Mouse (Mus musculus) midbrain, embryonic 12.5 days (tissue): ENCODE measurements around the gene Ak6. TPM values are rescaled to one million over a fixed set of nuclear protein-coding genes. Genes with fewer than 3 reads are reported as not detected.

ENCODE experiments used
- ATAC-seq: fragments of 200-750 bp; cut with Nextera tagmentation; 2 replicates; pipeline ENCODE4 v1.8.0; 2017; ENCODE audit warnings: low read depth, moderate TSS enrichment, moderate library complexity; ENCODE audit not compliant: low FRiP score
- H3K27ac ChIP-seq: fragments of 300-500 bp; sonication (generic); replicated peaks from 2 replicates; pipeline ENCODE4 v1.5.1; 2016; ENCODE audit warnings: mild to moderate bottlenecking
- H3K27me3 ChIP-seq: fragments of 300-500 bp; sonication (generic); 2 replicates; pipeline ENCODE4 v1.6.1; 2016; ENCODE audit warnings: mild to moderate bottlenecking
- H3K36me3 ChIP-seq: fragments of 300-500 bp; sonication (generic); 2 replicates; pipeline ENCODE4 v1.6.1; 2016
- H3K4me1 ChIP-seq: fragments of 300-500 bp; sonication (generic); 2 replicates; pipeline ENCODE4 v1.6.1; 2016
- H3K4me2 ChIP-seq: fragments of 300-500 bp; sonication (generic); replicated peaks from 2 replicates; pipeline ENCODE4 v1.6.1; 2016; ENCODE audit warnings: mild to moderate bottlenecking, moderate library complexity
- H3K4me3 ChIP-seq: fragments of 300-500 bp; sonication (generic); 2 replicates; pipeline ENCODE4 v1.5.1; 2016; ENCODE audit warnings: mild to moderate bottlenecking
- H3K9ac ChIP-seq: fragments of 300-500 bp; sonication (generic); replicated peaks from 2 replicates; pipeline ENCODE4 v1.6.1; 2016; ENCODE audit warnings: mild to moderate bottlenecking, moderate library complexity
- H3K9me3 ChIP-seq: fragments of 300-500 bp; sonication (generic); 2 replicates; pipeline ENCODE4 v1.6.1; 2016; ENCODE audit warnings: mild to moderate bottlenecking
- WGBS: fragments of 180-500 bp; shearing (Covaris S2); methylation state at CpG from one replicate; pipeline ENCODE4 v1.1.7; 2016; 5-methylcytosine and 5-hydroxymethylcytosine counted together
- polyA plus RNA-seq: library from polyadenylated mRNA; unstranded; fragments of >200 nt; fragmentation: Nextera tagmentation; extraction: Ambion mirVana; gene quantifications from 2 replicates; pipeline ENCODE4 v1.2.1, GENCODE M21; 2016

Gene Ak6
- polyA plus RNA-seq, 1 experiment from 2014 or later: 292 TPM

DNA sequence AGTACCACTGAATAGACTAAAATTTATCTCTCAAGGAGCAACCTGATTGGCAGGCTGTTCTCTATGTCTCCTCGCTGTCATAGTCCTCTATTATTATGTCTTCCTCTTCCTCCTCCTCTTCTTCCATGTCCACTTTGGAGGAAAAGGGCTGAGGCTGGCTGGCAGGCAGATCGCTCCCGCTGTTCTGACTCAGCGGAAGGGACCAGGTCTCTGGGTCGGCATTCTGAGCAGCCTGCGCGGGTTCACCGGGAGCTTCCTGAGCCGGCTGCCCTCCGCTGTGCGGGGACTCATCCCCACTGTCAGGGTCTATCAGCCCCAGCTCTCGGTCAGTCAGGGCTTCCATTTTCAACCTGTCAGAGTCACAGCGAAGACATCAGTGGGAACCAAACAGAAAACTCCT is 33.2 kb upstream of the Ak6 start:
- WGBS: 81% methylated on average over 13 of the region's 13 CpGs
- ATAC-seq: no peak
- H3K9ac ChIP-seq: no peak overlapping the region

DNA sequence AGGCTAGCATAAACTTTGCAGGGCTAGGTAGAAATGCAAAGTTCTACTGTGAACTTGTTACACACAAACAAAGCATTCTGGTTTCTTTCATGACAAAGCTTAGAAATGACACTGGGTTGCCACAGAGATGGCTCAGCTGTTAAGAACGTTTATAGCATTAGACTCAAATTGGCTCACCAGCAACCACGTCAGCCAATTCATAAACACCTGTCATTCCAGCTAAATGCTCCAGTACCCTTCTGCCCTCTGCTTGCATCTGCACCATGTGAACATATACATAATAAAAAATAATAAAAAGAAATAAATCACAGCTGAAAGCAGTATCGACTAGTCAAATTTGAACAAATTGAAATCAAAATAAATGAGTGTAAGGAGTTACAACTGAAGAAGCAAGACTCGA is 28.5 kb upstream of the Ak6 start:
- Histone ChIP-seq H3K27ac (no peak overlapping the region), H3K27me3 (peaks cover 6% of the 10 kb centered on the region), H3K4me3 (no peak overlapping the region), H3K36me3 (peaks cover 70% of the 10 kb centered on the region), H3K9me3 (no peaks in the 10 kb centered on the region), H3K4me1 (no peaks in the 10 kb centered on the region), H3K4me2 (no peak overlapping the region), H3K9ac (no peak overlapping the region)
- ATAC-seq: no peak
- WGBS: 92% methylated on average over 4 of the region's 4 CpGs

More for the DNA sequence above, 33.2 kb upstream of the Ak6 start:
- peaks cover 36% of the 10 kb centered on the region for H3K36me3 ChIP-seq
- peaks cover 21% of the 10 kb centered on the region for H3K27me3 ChIP-seq
- H3K4me2 ChIP-seq: no peak overlapping the region
- no peaks in the 10 kb centered on the region for H3K9me3 ChIP-seq
- peaks cover 7% of the 10 kb centered on the region for H3K4me1 ChIP-seq
- no peak overlapping the region for H3K27ac ChIP-seq
- no peak overlapping the region for H3K4me3 ChIP-seq

- Histone ChIP-seq H3K27me3 (no peaks in the 10 kb centered on the region), H3K4me3 (no peak overlapping the region), H3K36me3 (peaks cover 62% of the 10 kb centered on the region), H3K9ac (no peak overlapping the region), H3K4me1 (no peaks in the 10 kb centered on the region), H3K4me2 (no peak overlapping the region), H3K9me3 (no peaks in the 10 kb centered on the region), H3K27ac (no peak overlapping the region)
- no peak for ATAC-seq
- WGBS: 98% methylated on average over 3 of the region's 3 CpGs
Measured at GRCm38 (mm10) chr13:100634106-100634691, 16.6 kb upstream of the Ak6 start.

DNA sequence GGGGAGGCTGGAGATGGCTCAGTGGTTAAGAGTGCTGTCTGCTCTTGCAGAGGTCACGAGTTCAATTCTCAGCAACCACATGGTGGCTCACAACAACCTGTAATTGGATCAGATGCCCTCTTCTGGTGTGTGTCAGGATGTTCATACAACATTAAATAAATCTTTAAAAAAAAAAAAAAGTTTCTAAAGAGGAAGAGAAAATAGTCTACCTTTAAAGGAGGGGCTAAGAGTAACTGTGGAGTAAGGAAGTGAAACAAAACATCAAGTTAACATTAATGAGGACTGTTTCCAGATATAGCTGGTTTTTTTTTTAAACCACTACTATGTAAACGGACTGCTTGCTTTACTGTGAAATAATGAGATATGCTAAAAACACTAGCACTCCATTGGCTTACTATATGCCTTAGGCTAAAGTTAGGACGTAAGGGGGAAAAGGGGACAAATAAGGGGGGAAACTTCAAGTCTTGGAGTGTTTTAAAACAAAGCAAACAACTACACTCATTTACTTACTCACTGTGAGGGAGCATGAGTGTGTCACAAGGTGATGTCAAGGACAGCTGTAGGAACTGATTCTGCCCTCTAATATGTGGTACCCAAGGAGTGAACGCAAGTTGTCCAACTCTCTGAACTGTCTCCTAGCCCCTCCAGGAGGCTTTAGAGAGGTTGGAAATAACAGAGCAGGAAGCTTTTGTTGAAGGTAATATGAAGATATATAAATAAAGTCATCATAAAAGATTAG is 8.1 kb upstream of the Ak6 start:
- Histone ChIP-seq H3K4me3 (no peak overlapping the region), H3K4me2 (no peak overlapping the region), H3K9me3 (no peaks in the 10 kb centered on the region), H3K27me3 (no peaks in the 10 kb centered on the region), H3K9ac (no peak overlapping the region), H3K36me3 (peaks cover 74% of the 10 kb centered on the region), H3K27ac (no peak overlapping the region), H3K4me1 (no peaks in the 10 kb centered on the region)
- WGBS: 94% methylated on average over 4 of the region's 4 CpGs
- no peak for ATAC-seq

DNA sequence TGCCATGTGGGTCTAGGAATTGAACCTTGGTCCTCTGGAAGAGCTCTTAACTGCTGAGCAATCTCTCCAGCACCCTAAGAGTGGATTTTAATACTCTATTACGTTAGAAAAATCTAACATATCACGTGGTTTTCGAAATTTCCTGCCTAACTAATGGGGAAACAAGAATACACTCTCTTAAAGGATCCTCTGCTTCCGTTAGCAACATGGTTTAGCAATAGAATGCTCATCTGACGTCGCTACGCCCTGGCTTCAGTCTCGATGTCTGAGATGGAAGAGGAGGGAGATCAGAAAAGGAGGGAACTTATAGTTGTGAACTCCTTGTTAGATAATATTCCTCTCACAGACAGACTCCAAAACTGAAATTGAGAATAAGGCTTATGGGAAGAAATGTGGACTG is 2.6 kb upstream of the Ak6 start:
- Histone ChIP-seq H3K9ac (no peak overlapping the region), H3K27ac (no peak overlapping the region), H3K4me2 (no peak overlapping the region), H3K9me3 (no peaks in the 10 kb centered on the region), H3K36me3 (peaks cover 40% of the 10 kb centered on the region), H3K4me1 (peaks cover 12% of the 10 kb centered on the region), H3K27me3 (no peaks in the 10 kb centered on the region), H3K4me3 (no peak overlapping the region)
- 96% methylated on average over 8 of the region's 8 CpGs for WGBS
- no peak for ATAC-seq

- Histone ChIP-seq H3K27me3 (no peaks in the 10 kb centered on the region), H3K27ac (peak within 1 kb of the TSS; percentile 96), H3K9ac (peak within 1 kb of the TSS; percentile 86), H3K4me1 (peaks cover 12% of the 10 kb centered on the region), H3K9me3 (no peaks in the 10 kb centered on the region), H3K36me3 (peaks cover 13% of the 10 kb centered on the region), H3K4me3 (peak within 1 kb of the TSS; percentile 89), H3K4me2 (peak within 1 kb of the TSS; percentile 90)
- under 1% methylated on average over 62 of the region's 63 CpGs for WGBS
- no peak for ATAC-seq
Measured at GRCm38 (mm10) chr13:100651439-100652186, 834 bp downstream of the Ak6 start, which contains the start of gene Taf9. TSS of gene Taf9 (plus strand) at chr13:100651579.

GRCm38 (mm10) chr13:100658091-100658490 is 7.3 kb downstream of the Ak6 start:
- no peak overlapping the region for H3K27ac ChIP-seq
- H3K4me2 ChIP-seq: no peak overlapping the region
- no peak overlapping the region for H3K9ac ChIP-seq
- 90% methylated on average over 5 of the region's 5 CpGs for WGBS
- H3K4me3 ChIP-seq: no peak overlapping the region
- H3K27me3 ChIP-seq: no peaks in the 10 kb centered on the region
- no peak for ATAC-seq
- peaks cover 6% of the 10 kb centered on the region; the same call in 1 of the 2 replicates for H3K36me3 ChIP-seq
- no peaks in the 10 kb centered on the region for H3K4me1 ChIP-seq
- no peaks in the 10 kb centered on the region for H3K9me3 ChIP-seq

DNA sequence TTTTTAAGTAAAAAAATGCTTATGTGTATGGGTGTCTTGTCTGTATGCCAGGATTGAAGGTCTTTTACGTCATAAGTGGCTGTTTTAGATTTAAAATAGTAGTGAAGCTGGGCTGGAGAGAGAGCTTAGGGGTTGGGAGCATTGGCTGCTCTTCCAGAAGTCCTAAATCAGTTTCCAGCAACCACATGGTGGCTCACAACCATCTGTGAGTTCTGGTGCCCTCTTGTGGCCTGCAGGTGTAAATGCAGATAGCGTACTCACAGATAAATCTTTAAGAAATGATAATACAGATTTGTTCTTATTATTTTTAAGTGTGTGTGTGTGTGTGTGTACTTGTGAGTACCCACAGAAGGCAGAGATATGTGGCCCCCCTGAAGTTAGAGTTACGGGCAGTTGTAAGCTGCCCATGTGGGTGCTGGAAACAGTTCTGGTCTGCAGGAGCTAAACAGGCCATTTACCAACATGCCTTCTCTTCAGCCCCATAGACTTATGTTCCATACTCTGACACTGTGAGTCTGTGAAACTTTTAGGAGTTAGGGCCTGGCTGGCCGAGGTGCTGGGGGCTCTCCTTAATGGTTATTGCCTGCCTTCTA is 9.2 kb downstream of the Ak6 start:
- Histone ChIP-seq H3K36me3 (peaks cover 14% of the 10 kb centered on the region), H3K9me3 (no peaks in the 10 kb centered on the region), H3K4me2 (no peak overlapping the region), H3K27me3 (no peaks in the 10 kb centered on the region), H3K4me3 (no peak overlapping the region), H3K9ac (no peak overlapping the region), H3K4me1 (no peaks in the 10 kb centered on the region), H3K27ac (no peak overlapping the region)
- ATAC-seq: peak; percentile 38; the same call in 1 of the 2 replicates
- 53% methylated on average over 4 of the region's 4 CpGs for WGBS

DNA sequence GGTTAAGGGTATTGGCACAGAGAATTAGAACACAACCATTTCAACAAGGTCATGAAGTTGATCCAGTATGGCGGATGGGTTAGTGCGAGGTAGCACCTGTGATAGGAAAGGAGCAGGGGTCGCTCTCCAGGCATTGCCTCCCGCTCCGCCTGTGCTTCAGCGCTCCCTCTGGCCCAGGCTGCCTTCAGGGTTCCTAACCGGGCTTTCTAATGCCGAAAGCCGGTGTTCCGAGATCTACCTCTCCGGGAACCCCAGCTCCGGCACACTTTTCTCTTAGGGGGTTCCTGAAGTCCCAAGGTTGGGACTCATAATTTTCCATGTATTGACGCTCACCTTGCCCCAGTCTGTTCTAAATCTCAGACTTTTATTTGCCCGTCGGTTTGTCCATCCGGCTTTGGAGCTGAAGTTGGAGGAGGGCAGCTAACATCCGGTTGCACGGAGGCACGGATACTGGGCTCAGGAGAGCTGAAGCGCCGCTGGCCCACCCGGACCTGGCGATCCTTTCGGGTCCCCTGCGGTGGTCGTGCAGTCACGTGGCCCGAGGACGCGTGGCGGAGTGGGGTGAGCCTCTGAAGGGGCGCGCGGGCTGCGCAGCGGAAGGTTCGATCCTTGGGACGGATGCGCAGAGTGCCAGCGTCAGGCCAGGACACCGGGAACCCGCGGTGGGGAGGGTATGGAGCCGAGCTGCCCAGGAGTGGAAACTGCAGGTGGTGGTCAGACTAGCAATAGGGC is 18.7 kb downstream of the Ak6 start, which contains the start of gene Ccdc125:
Ccdc125 (plus strand) TSS at position 427 of the 732 bp plus-strand sequence.
- no peak within 1 kb of the TSS for H3K27ac ChIP-seq
- peaks cover 3% of the 10 kb centered on the region for H3K27me3 ChIP-seq
- H3K9ac ChIP-seq: peak within 1 kb of the TSS; percentile 62
- peaks cover 15% of the 10 kb centered on the region for H3K36me3 ChIP-seq
- H3K4me3 ChIP-seq: peak within 1 kb of the TSS; percentile 52
- no peaks in the 10 kb centered on the region for H3K4me1 ChIP-seq
- H3K4me2 ChIP-seq: peak within 1 kb of the TSS; percentile 77
- ATAC-seq: peak; percentile 73
- no peaks in the 10 kb centered on the region for H3K9me3 ChIP-seq
- under 1% methylated on average over 44 of the region's 44 CpGs for WGBS

GRCm38 (mm10) chr13:100670181-100670741 is 19.5 kb downstream of the Ak6 start:
- Histone ChIP-seq H3K27me3 (peaks cover 3% of the 10 kb centered on the region), H3K27ac (no peak overlapping the region), H3K4me2 (peak overlapping the region; percentile 77), H3K4me3 (peak overlapping the region; percentile 52), H3K9me3 (no peaks in the 10 kb centered on the region), H3K4me1 (no peaks in the 10 kb centered on the region), H3K9ac (no peak overlapping the region), H3K36me3 (peaks cover 12% of the 10 kb centered on the region)
- no peak for ATAC-seq
- 63% methylated on average over 9 of the region's 9 CpGs for WGBS
